19 mouse cellular contexts compared by ENCODE assay signal in the genomic region with DNA sequence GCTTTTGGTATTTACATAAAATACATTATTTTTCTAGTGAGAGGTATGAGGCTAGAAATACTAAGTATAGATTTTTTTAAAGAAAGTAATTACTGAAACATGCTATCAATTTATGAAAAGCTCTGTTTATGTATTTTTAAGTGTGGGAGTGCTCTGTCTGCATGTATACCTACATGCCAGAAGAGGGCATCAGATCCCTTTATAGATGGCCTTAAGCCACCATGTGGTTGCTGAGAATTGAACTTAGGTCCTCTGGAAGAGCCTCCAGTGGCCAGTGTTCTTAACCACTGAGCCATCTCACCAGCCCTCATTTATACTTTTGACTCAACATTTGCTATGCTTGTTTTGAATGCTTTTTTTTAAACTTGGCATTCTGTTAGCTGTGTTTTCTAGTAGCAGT. TPM values are rescaled to one million over a fixed set of nuclear protein-coding genes. Genes with fewer than 3 reads are reported as not detected.
DNase-seq lines count a peak whose midpoint lies in the region; ATAC-seq and TF ChIP-seq lines count a peak whose summit lies in the region.
"Had no signal": no experiment of that assay in that cellular context is flagged by ENCODE, and none has a peak within 500 bp of the region (broad histone marks: within the 10 kb centered on the region; RNA-seq: fewer than 3 reads in every experiment).

No protein-coding gene starts in this region.

- ATAC-seq in hindbrain, postnatal 0 days: no peak
- no peak for ATAC-seq in hindbrain, embryonic 11.5 days (ENCODE audit: low FRiP score)
- no peak for ATAC-seq in lung, postnatal 0 days
- ATAC-seq: forebrain, embryonic 13.5 days; hindbrain, embryonic 16.5 days had no signal

- peak; percentile 41 for TF ChIP-seq CTCF in hindbrain, postnatal 0 days (IDR thresholded peaks at IDR 0.05; ENCODE audit: low read depth)
- peak; percentile 45 for TF ChIP-seq CTCF in lung, postnatal 0 days (IDR thresholded peaks at IDR 0.05)

- no peaks in the 10 kb centered on the region for H3K4me1 ChIP-seq in hindbrain, postnatal 0 days (ENCODE audit: insufficient read depth, low read length)
- no peaks in the 10 kb centered on the region for H3K4me1 ChIP-seq in hindbrain, embryonic 11.5 days (replicated peaks; ENCODE audit: control insufficient read depth, insufficient read depth, low read length)
- H3K4me1 ChIP-seq in lung, postnatal 0 days (ENCODE audit: insufficient read depth, low read depth, low read length): no peaks in the 10 kb centered on the region
- H3K4me1 ChIP-seq: liver, embryonic 15.5 days had no signal

- peaks cover 11% of the 10 kb centered on the region for H3K36me3 ChIP-seq in hindbrain, postnatal 0 days (ENCODE audit: insufficient read depth, low read length)
- H3K36me3 ChIP-seq in hindbrain, embryonic 11.5 days (ENCODE audit: control insufficient read depth, insufficient read depth, low read length): 0 out of 2 replicates have a peak, but pooled peaks cover 3% of the 10 kb centered on the region
- H3K36me3 ChIP-seq in lung, postnatal 0 days (ENCODE audit: insufficient read depth, low read length): peaks cover 7% of the 10 kb centered on the region; the same call in 1 of the 2 replicates

- H3K27ac ChIP-seq in hindbrain, postnatal 0 days: no peak overlapping the region
- no peak overlapping the region for H3K27ac ChIP-seq in hindbrain, embryonic 11.5 days (ENCODE audit: low read depth, low read length)
- no peak overlapping the region for H3K27ac ChIP-seq in lung, postnatal 0 days (ENCODE audit: low read length)
- H3K27ac ChIP-seq: forebrain, embryonic 13.5 days; liver, embryonic 15.5 days; macrophage had no signal

- H3K4me2 ChIP-seq in hindbrain, postnatal 0 days (ENCODE audit: low read depth, low read length): no peak overlapping the region
- no peak overlapping the region for H3K4me2 ChIP-seq in hindbrain, embryonic 11.5 days (replicated peaks; ENCODE audit: low read depth, low read length)
- H3K4me2 ChIP-seq in lung, postnatal 0 days (replicated peaks; ENCODE audit: low read depth, low read length): no peak overlapping the region
- H3K4me2 ChIP-seq: forebrain, embryonic 13.5 days; liver, embryonic 15.5 days had no signal

- H3K9ac ChIP-seq in hindbrain, postnatal 0 days (replicated peaks; ENCODE audit: low read length): no peak overlapping the region
- no peak overlapping the region for H3K9ac ChIP-seq in hindbrain, embryonic 11.5 days (ENCODE audit: low read depth, low read length)
- H3K9ac ChIP-seq in lung, postnatal 0 days (replicated peaks; ENCODE audit: low read depth): no peak overlapping the region
- H3K9ac ChIP-seq: forebrain, embryonic 13.5 days; liver, embryonic 15.5 days had no signal

- H3K27me3 ChIP-seq in hindbrain, postnatal 0 days (ENCODE audit: insufficient read depth, low read length): no peaks in the 10 kb centered on the region
- H3K27me3 ChIP-seq in hindbrain, embryonic 11.5 days (ENCODE audit: control insufficient read depth, insufficient read depth, low read length): no peaks in the 10 kb centered on the region
- H3K27me3 ChIP-seq in lung, postnatal 0 days (replicated peaks; ENCODE audit: insufficient read depth, low read length): no peaks in the 10 kb centered on the region
- H3K27me3 ChIP-seq: forebrain, embryonic 13.5 days; liver, embryonic 15.5 days had no signal

- no peaks in the 10 kb centered on the region for H3K9me3 ChIP-seq in hindbrain, postnatal 0 days (ENCODE audit: low read length)
- no peaks in the 10 kb centered on the region for H3K9me3 ChIP-seq in hindbrain, embryonic 11.5 days (ENCODE audit: control insufficient read depth, low read length)
- no peaks in the 10 kb centered on the region for H3K9me3 ChIP-seq in lung, postnatal 0 days (ENCODE audit: low read length)
- H3K9me3 ChIP-seq: forebrain, embryonic 13.5 days; liver, embryonic 15.5 days had no signal

- TF ChIP-seq EP300 in lung, postnatal 0 days (IDR thresholded peaks at IDR 0.05): no peak

- DNase-seq in hindbrain, postnatal 0 days (ENCODE audit: low spot score): no peak
- no peak for DNase-seq in hindbrain, embryonic 11.5 days (ENCODE audit: low spot score)
- no peak for DNase-seq in lung, postnatal 0 days (ENCODE audit: low spot score)
- DNase-seq in lung, adult 18-20 months: no peak
- peak; percentile 68 for DNase-seq in ES-CJ7 (ENCODE audit: low read depth, low spot score)
- peak; percentile 22 for DNase-seq in retina, postnatal 1 day
- DNase-seq in adrenal gland, adult 18-20 months (ENCODE audit: low spot score in 2 of 2): no peak
- DNase-seq in gastrocnemius, adult 18-20 months (ENCODE audit: low spot score): no peak
- DNase-seq: adrenal gland, postnatal 14 days; cerebellum, adult 9-10 months; embryo, embryonic 11 days; gastrocnemius, postnatal 10 days; midbrain, embryonic 14.5 days; right cerebral cortex, postnatal 4 days; thymus, adult 2 months had no signal

- H3K4me3 ChIP-seq in hindbrain, postnatal 0 days (ENCODE audit: low read length): no peak overlapping the region
- H3K4me3 ChIP-seq in hindbrain, embryonic 11.5 days (ENCODE audit: low read depth, low read length): no peak overlapping the region
- H3K4me3 ChIP-seq in lung, postnatal 0 days (ENCODE audit: low read depth, low read length): no peak overlapping the region
- H3K4me3 ChIP-seq: forebrain, embryonic 13.5 days; liver, embryonic 15.5 days had no signal

RNA-seq across cellular contexts. Expression of a gene that starts 16.8 kb away (rescaled TPM):
- 243 and 263 TPM in 2 replicates for total RNA-seq in hindbrain, postnatal 0 days (2014; rRNA removed)
- 130 and 135 TPM in 2 replicates for polyA plus RNA-seq in hindbrain, postnatal 0 days (2015; fragmentation: Nextera tagmentation; extraction: Ambion mirVana)
- 73.7 and 83.9 TPM in 2 replicates for polyA plus RNA-seq in hindbrain, embryonic 11.5 days (2014; fragmentation: Nextera tagmentation; extraction: Ambion mirVana)
- 57.6 and 67.9 TPM in 2 replicates for polyA plus RNA-seq in lung, postnatal 0 days (2015; fragmentation: Nextera tagmentation; extraction: Ambion mirVana)
- total RNA-seq in adrenal gland, adult 18-20 months (2021): 100 to 1,000 TPM; 330 to 492 TPM
- 100 to 1,000 TPM; 646 to 802 TPM for total RNA-seq in gastrocnemius, adult 18-20 months (2021)

Comparison
In these comparisons a context has a peak if more than half of its experiments do, and no peak if none do; other contexts are left out.
1. DNase-seq: peak in ES-CJ7 (single experiment) and retina, postnatal 1 day (single experiment); none in hindbrain, postnatal 0 days (single experiment), hindbrain, embryonic 11.5 days (single experiment), lung, postnatal 0 days (single experiment), lung, adult 18-20 months (0 of 2), adrenal gland, adult 18-20 months (0 of 2) and gastrocnemius, adult 18-20 months (single experiment).